Mouse (Mus musculus) lung, postnatal 0 days (tissue): ENCODE measurements around the gene Hist1h1c.

ENCODE experiments used
- CTCF ChIP-seq: IDR thresholded peaks from 2 replicates; pipeline ENCODE4 v1.5.1; 2016; ENCODE audit warnings: antibody characterized with exemption, mild to moderate bottlenecking
- EP300 ChIP-seq: IDR thresholded peaks from 2 replicates; pipeline ENCODE4 v1.6.1; 2016; ENCODE audit warnings: antibody characterized with exemption, mild to moderate bottlenecking, control low read depth

DNA sequence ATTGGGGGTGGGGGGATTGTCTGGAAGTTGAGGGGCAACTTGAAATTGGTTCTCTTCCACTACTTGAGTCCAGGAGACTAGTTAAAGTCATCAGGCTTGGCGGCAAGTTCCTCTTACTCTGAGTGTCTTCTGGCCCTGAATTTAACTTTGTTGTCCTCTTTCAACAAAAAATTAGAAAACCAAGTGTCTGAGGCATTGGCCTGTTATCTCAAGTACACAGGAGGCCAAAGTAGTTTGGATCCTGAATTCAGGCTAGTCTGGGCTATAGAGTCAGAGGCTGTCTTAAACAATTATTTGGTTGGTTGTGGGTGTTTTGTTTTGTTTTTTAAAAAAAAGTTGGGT lies 26.5 kb downstream of the Hist1h1c start:
- no peak for TF ChIP-seq CTCF
- TF ChIP-seq EP300: no peak
